Mouse (Mus musculus): ENCODE measurements around the gene Nxn. TPM values are rescaled to one million over a fixed set of nuclear protein-coding genes. Genes with fewer than 3 reads are reported as not detected.
"Not testable (repeated sequence)": the region's sequence is repeated elsewhere in the genome, so short reads cannot be mapped to it uniquely, and the experiment has no call there.

Gene Nxn
- total RNA-seq, 2 experiments from 2014 or later = 42.0 to 49.3 TPM

DNA sequence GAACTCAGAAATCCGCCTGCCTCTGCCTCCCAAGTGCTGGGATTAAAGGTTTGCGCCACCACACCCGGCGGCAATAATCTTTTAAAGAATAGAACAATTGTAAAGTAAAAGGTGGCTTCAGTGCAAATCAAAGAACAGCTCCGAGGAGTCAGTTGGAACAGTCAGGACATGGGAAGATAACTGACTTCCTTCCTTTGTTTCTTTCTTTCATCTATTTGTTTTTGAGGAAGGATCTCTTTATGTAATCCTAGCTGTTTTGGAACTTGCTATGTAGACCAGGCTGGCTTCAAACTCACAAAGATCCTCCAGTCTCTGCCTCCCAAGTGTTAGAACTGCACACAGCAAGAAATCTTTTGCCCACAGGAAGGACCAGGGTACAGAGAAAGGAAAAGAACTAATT is 174.3 kb downstream of the Nxn start:
- no peak for DNase-seq
- TF ChIP-seq CTCF (IDR thresholded peaks at IDR 0.05) = no peak
- intact Hi-C loops (cut with DNase I) = no loop called here
- Histone ChIP-seq H3K27ac (no peak overlapping the region), H3K4me3 (no peak overlapping the region)

DNA sequence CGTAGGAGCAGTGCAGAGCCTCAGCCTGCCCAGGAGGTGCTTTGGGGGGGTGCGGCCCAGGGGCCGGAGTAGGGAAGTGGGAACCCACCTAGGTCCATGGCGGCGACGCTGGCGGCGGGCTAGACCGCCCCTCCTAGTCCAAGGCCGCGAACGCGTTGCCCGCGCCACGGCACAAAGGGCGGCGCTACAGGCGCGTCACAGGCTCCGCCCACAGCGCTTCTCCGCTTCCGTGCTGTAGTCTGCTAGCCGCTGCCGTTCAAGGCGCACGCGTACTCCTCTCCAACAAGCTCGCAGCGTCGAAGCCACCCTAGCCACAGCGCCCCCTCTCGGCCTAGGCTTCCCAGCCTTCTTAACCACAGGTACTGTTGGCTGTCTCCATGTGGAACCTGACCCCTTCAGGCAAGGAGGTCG is 181.5 kb downstream of the Nxn start, which contains the start of the genes Dbil5 and Gemin4:
Gene Dbil5 (plus strand): TSS at position 219 of the 411 bp plus-strand sequence.
Gene Gemin4 (minus strand): TSS at position 275 of the 411 bp plus-strand sequence.
- intact Hi-C loops (cut with DNase I) = loop anchor here (2.0 to 5.0 kb wide), 2 partner anchors 37 to 130 kb away; no protein-coding TSS in a partner anchor
- H3K4me3 ChIP-seq = peak within 1 kb of the TSS; percentile 80
- peak within 1 kb of the TSS; percentile 92 for H3K27ac ChIP-seq
- peak; percentile 96 for TF ChIP-seq CTCF (IDR thresholded peaks at IDR 0.05)
- DNase-seq = peak; percentile 98

GRCm38 (mm10) chr11:76216681-76217389 is 182.1 kb downstream of the Nxn start:
- TF ChIP-seq CTCF (IDR thresholded peaks at IDR 0.05) = no peak
- peak overlapping the region; percentile 80 for H3K4me3 ChIP-seq
- H3K27ac ChIP-seq = peak overlapping the region; percentile 92
- intact Hi-C loops (cut with DNase I) = loop anchor here (2.0 to 5.0 kb wide), 2 partner anchors 36 to 130 kb away; no protein-coding TSS in a partner anchor
- DNase-seq = peak; percentile 35

DNA sequence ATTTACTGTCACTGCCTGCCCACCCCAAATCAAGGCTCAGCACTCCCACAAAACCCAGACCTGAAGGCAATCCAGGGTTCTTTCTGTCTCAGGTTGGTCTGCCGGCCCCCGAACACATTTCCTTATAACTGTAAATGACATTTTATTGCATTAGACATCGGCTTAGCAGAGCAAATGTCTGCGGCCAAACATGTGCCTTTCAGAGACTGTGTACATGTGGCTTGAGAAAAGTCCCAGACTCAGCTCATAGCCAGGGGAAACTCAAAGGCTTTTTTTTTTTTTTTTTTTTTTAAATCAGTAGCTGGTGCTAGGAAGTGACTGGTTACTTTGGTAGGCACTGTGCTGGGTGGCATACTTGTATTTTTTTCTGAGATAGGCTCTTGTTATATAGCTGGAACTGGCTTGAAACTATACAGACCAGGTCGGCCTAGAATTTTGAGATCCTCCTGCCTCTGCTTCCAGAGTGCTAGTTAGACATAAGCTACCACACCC is 182.8 kb downstream of the Nxn start:
- intact Hi-C loops (cut with DNase I) = loop anchor here (2.0 to 5.0 kb wide), 2 partner anchors 35 to 129 kb away; no protein-coding TSS in a partner anchor
- TF ChIP-seq CTCF (IDR thresholded peaks at IDR 0.05) = no peak
- Histone ChIP-seq H3K27ac (peak overlapping the region; percentile 92), H3K4me3 (peak overlapping the region; percentile 80; the same call in 1 of the 2 replicates)
- DNase-seq = no peak

- intact Hi-C loops (cut with DNase I) = loop anchor here (5.0 kb wide), 1 partner anchor 128 kb away; no protein-coding TSS in a partner anchor
- Histone ChIP-seq H3K27ac (no peak overlapping the region), H3K4me3 (no peak overlapping the region)
- DNase-seq = no peak
- TF ChIP-seq CTCF (IDR thresholded peaks at IDR 0.05) = no peak
Measured at GRCm38 (mm10) chr11:76215011-76215410, 183.9 kb downstream of the Nxn start.

- TF ChIP-seq CTCF (IDR thresholded peaks at IDR 0.05) = no peak
- intact Hi-C loops (cut with DNase I) = no loop called here
- Histone ChIP-seq H3K27ac (no peak overlapping the region), H3K4me3 (no peak overlapping the region)
- DNase-seq = no peak
Measured at GRCm38 (mm10) chr11:76213841-76214240, 185.1 kb downstream of the Nxn start.

DNA sequence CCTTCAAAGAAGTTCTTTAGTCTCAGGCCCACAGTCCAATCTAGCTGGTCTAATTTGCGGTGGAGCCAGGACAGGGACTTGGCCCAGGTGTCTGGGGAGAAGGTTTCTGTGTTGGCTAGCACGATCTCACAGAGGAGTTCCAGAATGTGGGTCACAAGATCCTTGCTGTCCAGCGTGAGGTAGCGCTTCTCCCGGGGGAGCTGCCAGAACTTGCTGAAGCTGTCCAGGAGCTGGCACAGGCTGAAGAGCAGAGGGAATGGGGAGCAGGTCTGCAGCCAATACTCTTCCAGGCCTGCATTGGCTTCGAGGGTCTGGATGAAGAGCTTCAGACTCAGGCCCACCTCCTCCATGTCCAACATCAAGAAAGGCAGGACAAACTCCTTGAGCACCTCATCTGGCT is 187.3 kb downstream of the Nxn start:
- intact Hi-C loops (cut with DNase I); H3K4me3 ChIP-seq: not testable (repeated sequence)
- peak; percentile 76 for DNase-seq
- H3K27ac ChIP-seq = peak overlapping the region; percentile 38; the same call in 1 of the 2 replicates

- no peak for DNase-seq
- intact Hi-C loops (cut with DNase I) = no loop called here
- no peak overlapping the region for H3K4me3 ChIP-seq
- TF ChIP-seq CTCF (IDR thresholded peaks at IDR 0.05) = no peak
- H3K27ac ChIP-seq = no peak overlapping the region
Measured at GRCm38 (mm10) chr11:76210228-76210985, 188.5 kb downstream of the Nxn start.

Other genes starting within 250 kb of the Nxn start
- 10 to 100 TPM; 22.0 to 22.1 TPM for gene Vps53, start 219.5 kb downstream of the Nxn start, total RNA-seq (2021)
- gene Fam57a, start 219.5 kb downstream of the Nxn start, total RNA-seq (2021) = 1 to 10 TPM; 1.4 to 2.0 TPM
- gene Dbil5, start 181.5 kb downstream of the Nxn start, total RNA-seq (2021) = not detected
- 1 to 10 TPM; 3.0 to 3.9 TPM for gene Gemin4, start 181.5 kb downstream of the Nxn start, total RNA-seq (2021)
- gene Mrm3, start 155.4 kb downstream of the Nxn start, total RNA-seq (2021) = 10 to 100 TPM; 11.3 to 16.2 TPM
- gene Glod4, start 155.4 kb downstream of the Nxn start, total RNA-seq (2021) = 10 to 100 TPM; 21.9 to 24.2 TPM
- 10 to 100 TPM; 29.0 to 45.0 TPM for gene Timm22, start 7.8 kb upstream of the Nxn start, total RNA-seq (2021)
- 10 to 100 TPM; 10.2 to 19.2 TPM for gene Abr, start 223.2 kb upstream of the Nxn start, total RNA-seq (2021)

Data from gastrocnemius, adult 2 months (tissue).